Mouse (Mus musculus): ENCODE results near the gene Slc20a1. TPM values are rescaled to one million over a fixed set of nuclear protein-coding genes. Genes with fewer than 3 reads are reported as not detected.

The Slc20a1 gene
- polyA plus RNA-seq, 1 experiment = 139 TPM

DNA sequence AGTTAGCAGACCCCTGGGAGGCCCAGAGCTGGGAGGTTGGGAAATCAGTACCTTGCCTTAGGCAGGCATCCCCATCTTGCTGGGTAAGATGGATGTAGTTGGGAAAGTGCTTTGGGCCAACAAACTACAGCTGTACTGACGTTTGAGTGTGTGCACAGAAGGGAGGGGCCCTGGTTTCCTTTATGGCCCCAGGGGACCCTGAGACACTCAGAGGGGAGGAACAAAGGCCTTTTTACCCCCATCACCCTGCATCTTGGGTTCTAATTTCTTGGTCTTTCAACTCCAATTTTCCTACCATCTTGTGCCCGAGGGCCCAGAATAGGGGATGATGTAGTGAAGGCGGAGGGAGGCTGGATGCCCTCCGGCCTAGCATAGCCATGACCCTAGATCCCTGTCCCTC lies 57.4 kb downstream of the Slc20a1 start:
- no peaks in the 10 kb centered on the region; the same call in 1 of the 2 replicates for H3K4me1 ChIP-seq (ENCODE audit: control insufficient read depth, insufficient read depth, low read length)
- H3K4me3 ChIP-seq (replicated peaks; ENCODE audit: control insufficient read depth, low read depth, low read length) = no peak overlapping the region
- no peak overlapping the region for H3K27ac ChIP-seq (ENCODE audit: control insufficient read depth, insufficient read depth, low read depth, low read length, poor library complexity)
- TF ChIP-seq CTCF (IDR thresholded peaks at IDR 0.05; ENCODE audit: control insufficient read depth, insufficient read depth, low read length) = no peak
- no peak for TF ChIP-seq POLR2A (IDR thresholded peaks at IDR 0.05; ENCODE audit: borderline replicate concordance, control insufficient read depth, low read depth, low read length)
- 73% methylated on average over 4 of the region's 4 CpGs for WGBS

DNA sequence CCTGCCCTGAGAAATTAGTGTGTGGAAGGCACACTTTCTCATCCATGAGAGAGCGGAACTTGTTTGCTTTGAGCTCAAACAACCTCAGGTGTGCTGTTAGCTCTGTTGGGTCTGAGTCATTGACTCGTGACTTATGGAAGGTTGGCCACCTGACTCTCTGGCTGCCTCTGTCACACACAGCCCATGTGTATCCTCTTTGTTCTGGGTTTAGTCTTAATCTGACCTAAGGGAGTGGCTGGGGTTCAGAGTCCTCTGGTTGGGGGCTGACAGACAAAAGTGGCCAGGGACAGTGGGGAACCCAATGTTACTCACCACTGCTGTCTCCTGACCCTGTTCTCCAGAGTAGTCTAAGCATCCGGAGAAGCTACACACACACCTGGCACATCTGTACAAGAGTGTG lies 59.5 kb downstream of the Slc20a1 start:
- no peaks in the 10 kb centered on the region; the same call in 1 of the 2 replicates for H3K4me1 ChIP-seq (ENCODE audit: control insufficient read depth, insufficient read depth, low read length)
- no peak overlapping the region for H3K4me3 ChIP-seq (replicated peaks; ENCODE audit: control insufficient read depth, low read depth, low read length)
- H3K27ac ChIP-seq (ENCODE audit: control insufficient read depth, insufficient read depth, low read depth, low read length, poor library complexity) = no peak overlapping the region
- no peak for TF ChIP-seq CTCF (IDR thresholded peaks at IDR 0.05; ENCODE audit: control insufficient read depth, insufficient read depth, low read length)
- TF ChIP-seq POLR2A (IDR thresholded peaks at IDR 0.05; ENCODE audit: borderline replicate concordance, control insufficient read depth, low read depth, low read length) = no peak
- 93% methylated on average over 3 of the region's 3 CpGs for WGBS

DNA sequence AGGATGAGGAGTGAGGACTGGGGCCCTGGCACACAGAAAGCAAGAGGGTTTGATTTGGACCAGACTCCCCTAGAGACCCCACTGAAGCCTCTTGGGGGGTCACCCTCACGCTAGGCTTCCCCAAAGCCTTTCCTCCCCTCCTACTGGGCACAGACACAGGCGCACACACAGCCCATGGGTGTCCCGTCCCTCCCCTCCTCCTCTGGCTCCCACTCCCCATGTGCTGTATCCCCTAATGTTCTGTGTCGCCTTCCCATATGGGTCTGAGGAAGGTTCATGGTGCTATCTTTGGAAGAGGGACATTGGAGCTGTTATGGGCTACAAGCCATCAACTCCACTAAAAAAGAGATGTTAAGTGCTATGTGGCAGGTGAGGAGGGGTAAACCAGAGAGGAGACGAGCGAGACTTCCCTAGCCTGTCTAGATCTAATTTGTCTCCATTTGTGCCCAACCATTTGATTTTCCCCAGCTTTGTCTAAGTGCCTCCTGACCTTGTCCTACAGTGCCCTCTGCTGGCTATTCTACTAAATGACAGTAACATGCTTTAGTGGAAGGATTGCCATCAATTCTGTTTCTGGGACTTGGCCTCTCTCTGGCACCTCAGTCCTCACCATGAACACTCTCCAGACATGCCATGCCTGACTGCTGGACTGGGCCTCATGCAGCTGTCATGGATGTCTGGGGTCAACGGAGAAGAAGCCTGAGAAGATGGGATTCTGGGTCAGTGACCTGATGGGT lies 60.1 kb downstream of the Slc20a1 start:
- H3K27ac ChIP-seq (ENCODE audit: control insufficient read depth, insufficient read depth, low read depth, low read length, poor library complexity) = no peak overlapping the region

DNA sequence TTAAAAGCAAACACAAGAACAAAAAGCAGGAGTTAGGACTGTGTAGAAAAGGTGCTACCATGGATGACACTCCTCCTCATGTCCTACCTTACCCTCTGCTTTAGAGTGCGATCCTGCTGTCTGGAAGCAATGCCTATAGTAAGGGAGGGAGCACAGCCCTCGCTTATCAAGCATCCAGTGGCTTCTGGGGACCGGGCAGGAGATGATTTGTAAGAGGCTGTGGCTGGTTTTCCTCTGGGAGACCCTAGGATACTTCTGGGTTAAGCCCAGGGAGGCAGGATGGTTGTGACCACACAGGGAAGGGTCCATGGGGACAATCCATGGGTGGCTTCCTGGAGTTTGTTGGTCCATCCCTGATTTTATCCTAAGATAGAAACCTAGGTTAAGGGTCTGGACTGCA lies 62.1 kb downstream of the Slc20a1 start:
- H3K27ac ChIP-seq (ENCODE audit: control insufficient read depth, insufficient read depth, low read depth, low read length, poor library complexity) = no peak overlapping the region
- no peaks in the 10 kb centered on the region for H3K4me1 ChIP-seq (ENCODE audit: control insufficient read depth, insufficient read depth, low read length)
- WGBS = 84% methylated on average over 3 of the region's 3 CpGs
- TF ChIP-seq CTCF (IDR thresholded peaks at IDR 0.05; ENCODE audit: control insufficient read depth, insufficient read depth, low read length) (no peak), POLR2A (IDR thresholded peaks at IDR 0.05; ENCODE audit: borderline replicate concordance, control insufficient read depth, low read depth, low read length) (no peak)
- no peak overlapping the region for H3K4me3 ChIP-seq (replicated peaks; ENCODE audit: control insufficient read depth, low read depth, low read length)

More for the DNA sequence above, 60.1 kb downstream of the Slc20a1 start:
- no peaks in the 10 kb centered on the region; the same call in 1 of the 2 replicates for H3K4me1 ChIP-seq (ENCODE audit: control insufficient read depth, insufficient read depth, low read length)
- 38% methylated on average over 7 of the region's 7 CpGs for WGBS
- no peak for TF ChIP-seq POLR2A (IDR thresholded peaks at IDR 0.05; ENCODE audit: borderline replicate concordance, control insufficient read depth, low read depth, low read length)
- peak; percentile 58 for TF ChIP-seq CTCF (IDR thresholded peaks at IDR 0.05; ENCODE audit: control insufficient read depth, insufficient read depth, low read length)
- H3K4me3 ChIP-seq (replicated peaks; ENCODE audit: control insufficient read depth, low read depth, low read length) = no peak overlapping the region

Other genes with a start within 250 kb of the Slc20a1 start
- gene Zc3h6, start 231.4 kb upstream of the Slc20a1 start, polyA plus RNA-seq (2011; ENCODE audit: insufficient read depth, insufficient read length, low replicate concordance, missing spikeins) = 2.0 and 2.3 TPM in 2 replicates
- gene Gm10762, start 231.0 kb upstream of the Slc20a1 start, polyA plus RNA-seq (2011; ENCODE audit: insufficient read depth, insufficient read length, low replicate concordance, missing spikeins) = 1.1 and 1.3 TPM in 2 replicates
- gene Vinac1, start 150.6 kb upstream of the Slc20a1 start, polyA plus RNA-seq (2011; ENCODE audit: insufficient read depth, insufficient read length, low replicate concordance, missing spikeins) = not detected in 2 replicates
- 0.99 and 2.2 TPM in 2 replicates for gene Ttl, start 132.8 kb upstream of the Slc20a1 start, polyA plus RNA-seq (2011; ENCODE audit: insufficient read depth, insufficient read length, low replicate concordance, missing spikeins)
- 7.9 and 21.6 TPM in 2 replicates for gene Polr1b, start 97.8 kb upstream of the Slc20a1 start, polyA plus RNA-seq (2011; ENCODE audit: insufficient read depth, insufficient read length, low replicate concordance, missing spikeins)
- gene Chchd5, start 69.1 kb upstream of the Slc20a1 start, polyA plus RNA-seq (2011; ENCODE audit: insufficient read depth, insufficient read length, low replicate concordance, missing spikeins) = 11.7 and 19.9 TPM in 2 replicates
- gene Ckap2l, start 98.4 kb downstream of the Slc20a1 start, polyA plus RNA-seq (2011; ENCODE audit: insufficient read depth, insufficient read length, low replicate concordance, missing spikeins) = 22.9 and 27.3 TPM in 2 replicates
- 2.8 and 5.9 TPM in 2 replicates for gene Il1a, start 111.2 kb downstream of the Slc20a1 start, polyA plus RNA-seq (2011; ENCODE audit: insufficient read depth, insufficient read length, low replicate concordance, missing spikeins)
- gene Il1b, start 172.4 kb downstream of the Slc20a1 start, polyA plus RNA-seq (2011; ENCODE audit: insufficient read depth, insufficient read length, low replicate concordance, missing spikeins) = 4.3 and 10.5 TPM in 2 replicates